Mouse (Mus musculus): ENCODE results near the gene P2ry14.
A peak's percentile ranks its signal among the peaks of the same experiment; 100 is the strongest.

Gene P2ry14

DNA sequence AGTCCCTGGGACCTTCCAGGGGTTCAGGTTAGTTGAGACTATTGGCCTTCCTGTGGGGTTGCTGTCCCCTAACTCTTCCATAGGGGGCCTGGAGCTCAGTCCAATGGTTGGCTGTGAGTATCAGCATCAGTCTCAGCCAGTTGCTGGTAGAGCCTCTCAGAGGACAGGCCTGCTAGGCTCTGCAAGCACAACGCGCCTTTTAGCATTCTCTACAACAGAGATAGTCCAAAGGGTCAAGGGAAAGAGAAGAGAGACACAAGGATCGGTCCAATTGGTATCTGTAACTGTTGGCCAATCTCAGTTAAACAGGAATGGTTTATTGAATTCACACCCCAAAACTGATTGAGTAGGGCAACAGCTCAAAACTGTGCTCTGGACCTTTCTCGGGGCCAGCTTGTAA, 46.0 kb downstream of the P2ry14 start:
- DNase-seq (ENCODE audit: low read depth, low spot score) = no peak

DNA sequence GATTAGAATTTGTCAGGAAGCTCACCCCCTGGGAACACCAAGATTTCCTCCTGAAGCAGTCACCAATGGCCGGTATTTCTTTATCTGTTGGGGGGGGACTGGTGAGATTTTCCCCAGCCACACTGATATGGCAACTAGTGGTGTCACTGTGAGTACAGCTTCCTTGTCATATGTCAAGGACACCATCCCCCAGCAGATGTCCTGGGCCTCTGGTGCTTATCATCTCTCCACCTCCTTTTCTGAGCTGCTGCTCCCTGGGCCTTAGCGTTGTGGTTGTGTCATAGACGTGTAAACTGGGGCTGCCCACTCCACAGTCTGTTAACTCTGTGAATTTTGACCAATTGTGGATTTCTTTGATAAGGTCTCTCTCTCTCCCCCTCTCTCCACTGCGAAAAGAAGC, 49.0 kb downstream of the P2ry14 start:
- no peak for DNase-seq (ENCODE audit: low read depth, low spot score)

DNA sequence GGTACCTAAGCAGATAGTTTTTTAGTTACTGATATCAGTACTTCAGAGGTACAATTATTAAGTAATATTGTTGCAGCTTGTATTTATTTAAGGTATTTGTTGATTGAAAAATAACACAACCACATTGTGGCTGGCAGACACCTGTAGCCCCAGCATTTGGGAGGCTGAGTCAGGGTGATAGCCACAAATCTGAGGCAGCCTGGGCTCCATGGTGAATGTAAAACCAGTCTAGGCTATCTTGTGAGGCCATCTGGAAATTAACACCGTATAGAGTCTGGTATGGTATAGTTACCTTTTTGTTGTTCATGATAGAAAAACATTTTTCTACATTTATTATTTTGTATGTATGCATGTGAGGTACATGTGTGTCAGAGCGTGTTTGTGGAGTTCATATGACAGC, 51.3 kb downstream of the P2ry14 start:
- no peak for DNase-seq (ENCODE audit: low read depth, low spot score)

DNA sequence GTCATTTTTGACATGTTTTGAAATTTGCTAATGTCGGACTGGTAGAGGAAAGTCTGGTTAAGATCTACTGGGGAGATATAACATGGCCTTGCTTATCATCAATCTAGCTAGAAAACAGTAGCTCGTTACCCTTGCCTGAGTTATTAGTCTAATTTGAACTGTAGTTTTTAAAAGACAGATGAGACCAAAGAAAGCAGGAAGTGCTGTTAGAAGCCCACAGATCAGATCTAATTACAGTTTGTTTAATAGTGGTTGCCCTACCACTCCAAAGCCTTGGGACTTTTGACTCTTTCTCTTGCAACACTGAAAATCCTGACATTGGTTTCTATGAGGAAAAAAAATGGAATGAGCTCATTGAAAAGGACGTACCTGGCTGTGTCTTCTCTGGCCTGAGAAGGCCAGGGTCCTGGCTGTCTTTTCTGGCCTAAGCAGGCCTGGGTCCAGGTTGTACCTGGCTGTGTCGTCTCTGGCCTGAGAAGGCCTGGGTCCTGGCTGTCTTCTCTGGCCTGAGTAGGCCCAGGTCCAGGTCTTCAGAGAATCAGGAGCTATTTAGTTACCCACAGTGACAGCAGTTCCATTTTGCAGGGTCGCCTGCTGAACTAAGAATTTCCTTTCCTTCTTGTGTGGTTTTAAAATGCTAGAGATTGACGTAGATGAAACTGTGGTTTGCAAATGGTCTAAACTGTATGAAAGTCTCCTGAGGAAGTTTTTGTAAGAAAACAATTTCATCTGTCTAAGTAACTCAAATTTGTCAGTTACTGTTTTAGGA, 52.0 kb downstream of the P2ry14 start, which contains the start of gene Gpr171:
TSS of gene Gpr171 (minus strand) at position 604 of the 769 bp plus-strand sequence.
- no peak for DNase-seq (ENCODE audit: low read depth, low spot score)

DNA sequence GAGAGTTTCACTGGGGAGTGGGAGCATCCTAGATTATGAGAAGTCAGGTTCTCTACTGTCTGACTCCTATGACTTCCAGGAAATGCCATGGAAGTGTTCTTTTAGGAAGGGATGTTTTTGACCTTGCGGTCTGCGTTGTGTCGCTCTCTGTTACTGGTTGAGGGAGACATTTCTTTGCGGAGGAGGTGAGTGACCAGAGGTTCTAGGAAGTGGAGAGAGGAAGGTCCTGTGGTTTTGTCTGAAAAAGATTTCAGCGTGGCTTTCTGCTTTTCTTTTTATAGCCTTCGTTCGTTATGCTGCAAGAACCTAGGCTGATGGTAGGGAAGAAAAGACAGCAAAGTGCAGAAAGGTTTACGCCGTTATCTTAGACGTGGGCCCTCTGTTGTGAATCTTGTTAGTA, 54.9 kb downstream of the P2ry14 start:
- DNase-seq (ENCODE audit: low read depth, low spot score) = no peak

DNA sequence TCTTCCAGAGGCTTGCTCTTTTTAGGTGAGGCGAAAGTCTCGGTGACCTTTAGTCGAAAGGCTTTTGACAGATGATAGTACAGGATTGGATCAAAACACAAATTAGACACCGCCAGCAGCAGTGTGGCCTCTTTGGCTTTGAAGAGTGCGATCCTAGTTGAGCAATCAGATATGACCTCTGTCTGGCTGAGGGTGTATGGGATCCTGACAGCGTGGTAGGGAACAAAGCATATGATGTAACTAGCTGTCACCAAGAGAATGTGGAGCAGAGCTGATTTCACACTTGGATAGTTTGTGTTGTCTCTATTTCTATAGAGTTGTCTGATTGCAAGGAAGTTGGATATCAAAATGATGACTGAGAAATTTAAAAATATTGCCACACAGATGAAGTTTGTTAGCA, 56.0 kb downstream of the P2ry14 start:
- DNase-seq (ENCODE audit: low read depth, low spot score) = no peak

DNA sequence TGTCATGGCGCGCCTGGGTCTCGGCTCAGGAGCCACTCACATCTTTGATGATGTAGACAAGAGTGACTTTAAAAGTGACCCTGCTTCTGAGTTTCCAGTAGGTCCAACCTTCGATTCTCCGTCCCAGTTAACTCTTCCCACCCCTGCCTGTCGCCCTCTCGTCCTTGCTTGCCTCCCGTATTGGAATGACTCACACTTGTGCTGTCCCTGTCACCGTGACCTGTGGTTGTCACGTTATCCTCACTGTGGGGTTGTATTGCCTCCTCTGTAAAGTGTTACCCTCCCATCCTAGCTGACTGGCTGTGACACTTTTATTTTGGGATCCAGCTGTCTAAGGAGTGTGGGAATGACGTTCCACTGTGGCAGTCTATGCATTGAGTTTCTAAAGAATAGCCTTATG, 60.7 kb downstream of the P2ry14 start:
- no peak for DNase-seq (ENCODE audit: low read depth, low spot score)

DNA sequence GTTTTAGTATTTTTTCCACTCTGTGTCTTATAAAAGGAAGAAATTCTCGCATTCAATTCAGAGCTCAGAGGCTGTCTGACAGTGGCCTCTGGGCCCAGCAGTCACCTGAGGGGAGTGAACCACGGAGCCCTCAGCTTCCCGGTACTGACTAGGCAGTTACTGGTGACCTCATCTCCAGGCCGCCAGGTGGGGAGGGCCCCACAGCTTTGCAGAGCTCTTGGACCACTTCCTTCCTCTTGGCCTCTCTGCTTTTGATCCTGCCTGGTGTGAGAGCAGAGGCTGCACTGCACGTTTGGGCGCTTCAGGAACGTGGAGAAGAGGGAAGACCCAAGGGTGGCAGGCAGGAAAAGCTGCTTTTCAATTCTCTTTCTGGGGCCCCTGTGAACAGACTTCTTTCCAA, 72.5 kb downstream of the P2ry14 start:
- peak; percentile 59 for DNase-seq (ENCODE audit: low read depth, low spot score)

DNA sequence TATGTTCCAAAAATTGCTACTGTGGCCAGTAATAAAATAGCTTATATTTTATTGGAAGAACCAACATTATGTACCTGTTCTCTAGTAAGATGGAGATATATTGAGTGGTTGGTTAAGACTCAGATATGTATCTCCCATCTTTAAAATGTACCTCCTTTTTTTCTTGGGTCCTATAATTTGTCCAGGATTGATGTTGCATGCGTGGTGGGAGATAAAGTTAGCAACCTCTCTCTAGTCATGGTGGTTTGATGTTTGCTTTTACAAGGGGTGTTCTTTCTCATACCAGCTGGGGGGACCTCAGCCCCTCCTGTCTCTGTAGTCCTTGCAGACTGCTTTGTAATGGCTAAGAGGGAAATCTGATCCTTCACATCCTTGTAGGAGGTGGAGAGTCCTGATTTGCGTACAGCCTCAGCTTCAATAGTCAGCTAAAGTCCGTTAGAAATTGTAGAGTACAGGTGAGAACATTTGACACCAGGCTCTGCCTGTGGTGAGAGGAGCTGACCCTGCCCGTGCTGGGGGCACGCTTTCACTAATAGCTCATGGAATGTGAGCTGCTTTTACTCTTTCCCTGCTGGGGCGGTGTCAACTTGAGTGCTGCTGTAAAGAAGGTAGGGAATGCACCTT, 73.0 kb downstream of the P2ry14 start:
- no peak for DNase-seq (ENCODE audit: low read depth, low spot score)

DNA sequence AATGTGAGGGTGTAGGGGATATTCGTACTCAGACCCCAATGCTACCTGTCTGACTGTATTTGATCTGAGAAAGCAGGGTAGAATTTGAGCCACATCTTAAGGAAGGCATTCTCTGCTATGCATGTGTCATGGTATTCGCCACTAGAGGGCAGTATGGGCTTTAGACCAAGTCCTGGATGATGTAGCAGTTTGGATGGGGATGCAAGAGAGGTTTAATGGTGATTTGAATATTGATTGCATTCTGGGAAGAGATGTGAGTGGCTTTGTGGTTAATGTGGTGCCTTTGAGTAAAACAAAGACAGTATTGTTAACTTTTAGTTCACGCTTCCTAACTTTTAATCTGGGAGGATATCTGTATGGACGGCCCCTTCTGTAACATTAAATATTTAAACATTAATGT, 74.1 kb downstream of the P2ry14 start:
- DNase-seq (ENCODE audit: low read depth, low spot score) = peak; percentile 75

DNA sequence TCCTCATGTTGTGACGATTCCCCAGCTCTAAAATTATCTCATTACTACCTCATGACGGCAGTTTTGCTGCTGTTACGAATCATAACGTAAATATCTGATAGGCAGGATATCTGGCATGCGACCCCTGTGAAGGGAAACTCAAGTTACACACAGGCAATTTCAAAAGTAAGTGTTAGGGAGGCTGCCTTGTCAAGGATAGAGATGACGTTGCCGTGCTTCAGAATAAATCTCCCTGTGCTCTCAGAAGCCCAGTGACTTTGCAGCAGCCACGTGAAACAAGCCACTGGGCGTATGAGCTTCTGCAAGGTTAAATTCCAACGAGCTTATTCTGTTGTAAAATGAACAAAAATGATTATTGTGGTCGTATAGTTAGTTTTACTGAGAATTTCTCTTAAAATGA, 74.8 kb downstream of the P2ry14 start:
- DNase-seq (ENCODE audit: low read depth, low spot score) = no peak

DNA sequence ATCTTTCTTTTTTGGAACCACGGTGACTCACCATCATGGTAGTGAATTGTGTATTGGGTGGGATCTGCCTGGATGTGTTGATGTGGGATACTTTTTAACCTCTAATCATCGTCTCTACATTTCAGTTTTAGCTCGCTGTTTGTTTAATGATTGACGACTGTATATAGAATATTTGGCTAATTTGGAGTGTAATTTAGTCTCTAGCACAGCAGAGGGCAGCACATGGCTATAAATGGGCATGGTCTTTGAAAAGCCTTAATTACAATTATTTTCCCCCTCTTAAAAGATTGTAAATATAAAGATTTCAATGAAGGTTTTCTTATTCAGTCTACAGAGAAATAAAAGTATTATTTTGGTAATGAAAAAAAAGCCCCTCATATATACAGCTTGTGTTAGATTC, 76.1 kb downstream of the P2ry14 start:
- peak; percentile 61 for DNase-seq (ENCODE audit: low read depth, low spot score)

DNA sequence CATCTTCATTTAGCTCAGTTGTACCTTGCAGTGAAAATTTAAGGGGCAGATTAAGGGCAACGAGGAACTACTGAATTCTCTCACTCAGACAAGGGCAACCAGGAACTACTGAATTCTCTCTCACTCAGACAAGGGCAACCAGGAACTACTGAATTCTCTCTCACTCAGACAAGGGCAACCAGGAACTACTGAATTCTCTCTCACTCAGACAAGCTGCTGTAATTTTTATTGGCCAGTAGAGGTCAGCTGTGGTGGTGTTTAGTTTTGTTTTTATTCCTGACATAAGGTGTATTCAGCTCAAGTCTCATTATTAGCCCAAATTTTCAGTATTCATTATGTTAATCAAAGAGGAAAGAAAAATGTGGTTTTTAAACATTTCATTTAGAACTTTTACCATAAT, 84.3 kb downstream of the P2ry14 start:
- peak; percentile 39 for DNase-seq (ENCODE audit: low read depth, low spot score)

DNA sequence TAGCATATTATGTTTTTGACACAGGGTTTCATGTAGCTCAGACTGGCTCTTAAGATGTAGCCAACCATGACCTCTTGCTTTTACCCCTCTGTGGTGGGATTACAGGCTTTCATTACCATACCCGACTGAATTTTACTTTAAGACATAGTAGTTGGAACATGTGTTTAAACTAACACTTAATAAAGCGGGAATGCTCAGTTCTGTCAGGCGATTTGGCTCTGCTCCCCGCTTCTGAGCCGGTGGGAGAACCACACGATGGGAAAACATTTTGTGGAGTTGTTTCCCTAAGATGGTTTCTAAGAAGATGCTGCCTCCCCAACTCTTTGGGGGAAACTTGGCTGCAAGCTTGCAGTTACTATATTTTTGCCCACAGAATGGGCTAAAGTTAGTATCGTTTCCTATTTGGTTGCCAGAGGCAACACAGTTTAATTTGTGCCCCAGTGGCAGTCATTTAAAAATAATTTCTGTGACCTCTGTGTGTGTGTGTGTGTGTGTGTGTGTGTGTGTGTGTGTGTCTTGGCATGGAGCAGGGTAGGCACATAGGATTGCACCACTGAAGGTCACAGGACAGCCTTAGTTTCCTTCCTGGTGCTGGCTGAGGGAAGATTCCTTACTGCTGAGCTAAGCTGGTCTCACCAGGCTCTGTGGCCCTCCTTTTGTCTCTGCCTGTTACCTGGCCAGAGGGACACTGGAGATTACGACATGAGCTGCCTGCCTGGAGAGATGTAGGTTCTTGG, 86.7 kb downstream of the P2ry14 start:
- peak; percentile 25 for DNase-seq (ENCODE audit: low read depth, low spot score)

DNA sequence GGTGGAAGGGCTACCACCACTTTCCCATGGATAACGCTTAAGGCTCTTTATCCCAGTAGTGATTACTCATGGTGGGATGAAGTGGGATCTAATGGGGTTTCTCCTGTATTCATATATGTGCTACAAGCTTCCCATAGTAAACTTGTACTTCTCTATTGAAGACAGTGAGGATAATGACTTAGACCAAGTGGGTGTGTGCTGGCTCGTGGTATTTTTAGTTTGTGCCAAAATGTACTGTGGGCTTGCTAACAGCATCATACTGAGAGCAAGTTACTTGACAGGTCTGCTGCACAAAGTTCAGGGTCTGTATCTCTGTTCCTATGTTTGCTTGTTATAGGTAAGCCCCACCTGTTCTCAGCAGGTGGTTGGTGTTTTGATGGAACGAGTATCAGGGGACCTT, 87.5 kb downstream of the P2ry14 start:
- DNase-seq (ENCODE audit: low read depth, low spot score) = no peak
